Mouse (Mus musculus) NIH3T3 (cell line): Measurements from ENCODE around the gene Cars.

Experiments used
- DNase-seq: peaks from one replicate; pipeline ENCODE4 v3.0.0-alpha.2; 2012; ENCODE audit warnings: low read depth

Gene Cars

DNA sequence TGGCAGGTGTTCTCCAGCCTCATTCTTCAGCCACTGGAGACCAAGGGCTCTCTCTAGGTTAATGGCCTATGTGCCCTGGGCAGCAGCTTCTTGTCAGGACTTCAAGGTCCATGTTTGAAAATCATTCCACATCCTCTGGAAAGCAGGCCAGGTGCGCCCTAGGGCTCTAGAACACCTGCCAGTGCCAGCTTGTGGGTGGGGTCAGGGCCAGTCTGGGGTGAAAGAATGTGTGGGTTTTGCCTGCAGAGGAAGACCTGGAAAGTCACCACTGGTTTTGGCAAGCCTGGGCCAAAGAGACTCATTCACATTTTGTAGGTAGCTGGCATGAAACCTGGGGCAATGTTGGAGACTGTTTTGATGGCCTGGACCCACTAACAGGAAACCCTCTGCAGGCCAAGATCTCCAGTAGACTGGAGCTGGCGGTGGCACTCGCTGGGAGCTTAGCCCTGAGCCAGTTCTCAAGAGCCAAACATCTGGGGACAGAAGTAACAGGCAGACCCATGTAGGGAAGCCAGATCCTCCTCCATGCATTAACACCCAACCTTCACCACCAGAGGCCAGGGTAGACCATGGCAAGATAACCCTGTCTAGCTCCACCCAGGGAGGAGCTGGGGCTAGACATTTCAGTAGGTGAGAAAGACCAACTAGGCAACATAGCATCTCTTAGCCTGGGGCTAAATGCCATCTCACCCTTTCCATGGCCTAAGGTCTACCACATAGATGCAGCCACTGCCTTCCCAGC lies 89.1 kb downstream of the Cars start:
- no peak for DNase-seq

DNA sequence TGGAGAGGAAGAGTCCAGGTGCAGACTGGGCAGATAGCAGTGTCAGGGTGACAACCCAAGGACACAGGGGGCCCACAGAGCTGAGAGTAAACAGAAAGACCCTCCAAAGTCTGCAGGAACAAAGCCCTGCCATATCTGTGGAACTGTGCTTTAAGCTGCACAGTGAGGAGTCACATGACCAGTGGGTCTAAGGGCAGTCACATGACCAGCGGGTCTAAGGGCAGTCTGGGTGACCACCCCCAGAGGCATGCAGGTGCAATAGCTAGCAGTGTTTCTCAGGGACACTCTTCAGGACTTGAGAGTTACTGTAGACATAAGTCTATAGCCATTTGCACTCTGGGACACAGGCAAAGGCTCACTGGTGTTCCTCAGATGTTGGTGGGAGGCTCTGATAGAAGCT lies 90.3 kb downstream of the Cars start:
- no peak for DNase-seq
